Mouse (Mus musculus) ES-Bruce4 (cell line): ENCODE measurements at regions not wholly inside any gene's neighbourhood (a gene's known extent, or its start where the extent isn't known, plus 50 kb on each side); places are given as distances from the start of the nearest gene placed in this dataset.

Source experiments
- CTCF ChIP-seq: IDR thresholded peaks from one replicate; pipeline ENCODE4 v1.8.1; 2011; ENCODE audit warnings: low read depth, low read length
- POLR2A ChIP-seq: IDR thresholded peaks from one replicate; pipeline ENCODE4 v1.8.1; 2011; ENCODE audit warnings: low read length; ENCODE audit not compliant: insufficient read depth

GRCm38 (mm10) chr11:18408071-18408752, 454.5 kb upstream of the Etaa1 start:
- no peak for TF ChIP-seq POLR2A
- TF ChIP-seq CTCF: no peak
